Comparison of ENCODE assay signal across 9 mouse cellular contexts in genomic region chr3:37906806-37907251, GRCm38 (mm10).
DNase-seq lines count a peak whose midpoint lies in the region; ATAC-seq and TF ChIP-seq lines count a peak whose summit lies in the region.
"Had no signal": no experiment of that assay in that cellular context is flagged by ENCODE, and none has a peak within 500 bp of the region (broad histone marks: within the 10 kb centered on the region; RNA-seq: fewer than 3 reads in every experiment).

No protein-coding gene starts in this region.

- no peaks in the 10 kb centered on the region for H3K9me3 ChIP-seq in heart, embryonic 15.5 days (replicated peaks)
- H3K9me3 ChIP-seq: midbrain, embryonic 12.5 days had no signal

- no peak for TF ChIP-seq CTCF in thymus, adult 2 months (IDR thresholded peaks at IDR 0.05; ENCODE audit: borderline replicate concordance, control insufficient read depth, extremely low read depth, insufficient read depth, low read length, poor library complexity)
- TF ChIP-seq CTCF in small intestine, adult 2 months (IDR thresholded peaks at IDR 0.05; ENCODE audit: extremely low read depth, insufficient read length, insufficient replicate concordance, low read depth, low read length): no peak

- 0 out of 2 replicates have a peak, but pooled peaks have one; percentile 27 for ATAC-seq in heart, embryonic 15.5 days (replicated peaks; ENCODE audit: insufficient number of reproducible peaks, insufficient read depth, low FRiP score, low read depth)

- no peak overlapping the region for H3K9ac ChIP-seq in heart, embryonic 15.5 days
- H3K9ac ChIP-seq: midbrain, embryonic 12.5 days had no signal

- DNase-seq in thymus, adult 2 months: peak; percentile 11
- DNase-seq in thymus, adult 18-20 months: no peak
- peak; percentile 64 to 86 for DNase-seq in kidney, postnatal 25 days
- DNase-seq in frontal cortex, postnatal 36 days (ENCODE audit: low spot score in 2 of 2): no peak
- no peak for DNase-seq in cerebellum, adult 18-20 months
- no peak for DNase-seq in natural killer cell, adult 2 months (ENCODE audit: low spot score in 2 of 2)

- no peak for TF ChIP-seq POLR2A in thymus, adult 2 months (IDR thresholded peaks at IDR 0.05; ENCODE audit: control insufficient read depth, extremely low read depth, insufficient read depth, low read length, poor library complexity)
- no peak for TF ChIP-seq POLR2A in small intestine, adult 2 months (IDR thresholded peaks at IDR 0.05; ENCODE audit: low read depth, low read length)

- WGBS in thymus, adult 2 months: 34% methylated on average over 5 of the region's 5 CpGs
- 26% methylated on average over 5 of the region's 5 CpGs for WGBS in heart, embryonic 15.5 days
- WGBS in small intestine, adult 2 months: 32% methylated on average over 5 of the region's 5 CpGs

- no peak overlapping the region for H3K4me2 ChIP-seq in heart, embryonic 15.5 days
- H3K4me2 ChIP-seq: midbrain, embryonic 12.5 days had no signal

- H3K27me3 ChIP-seq in thymus, adult 2 months (ENCODE audit: control insufficient read depth, insufficient read depth, low read length): no peaks in the 10 kb centered on the region
- H3K27me3 ChIP-seq in heart, embryonic 15.5 days: no peaks in the 10 kb centered on the region
- H3K27me3 ChIP-seq in small intestine, adult 2 months (ENCODE audit: control insufficient read depth, insufficient read depth, low read length): no peaks in the 10 kb centered on the region
- H3K27me3 ChIP-seq: midbrain, embryonic 12.5 days had no signal

- H3K27ac ChIP-seq in thymus, adult 2 months (ENCODE audit: control insufficient read depth, insufficient read depth, low read length): no peak overlapping the region
- peak overlapping the region; percentile 73 for H3K27ac ChIP-seq in heart, embryonic 15.5 days
- peak overlapping the region; percentile 22 for H3K27ac ChIP-seq in small intestine, adult 2 months (ENCODE audit: insufficient read depth, low read depth, low read length)
- H3K27ac ChIP-seq: midbrain, embryonic 12.5 days had no signal

- H3K36me3 ChIP-seq in thymus, adult 2 months (ENCODE audit: control insufficient read depth, insufficient read depth, low read length): no peaks in the 10 kb centered on the region
- no peaks in the 10 kb centered on the region for H3K36me3 ChIP-seq in heart, embryonic 15.5 days
- no peaks in the 10 kb centered on the region for H3K36me3 ChIP-seq in small intestine, adult 2 months (ENCODE audit: control insufficient read depth, insufficient read depth, low read length)
- H3K36me3 ChIP-seq: midbrain, embryonic 12.5 days had no signal

- H3K4me3 ChIP-seq in thymus, adult 2 months (ENCODE audit: control insufficient read depth, insufficient read depth, low read length): no peak overlapping the region
- no peak overlapping the region for H3K4me3 ChIP-seq in heart, embryonic 15.5 days
- H3K4me3 ChIP-seq in small intestine, adult 2 months (ENCODE audit: low read depth, low read length): no peak overlapping the region
- H3K4me3 ChIP-seq: midbrain, embryonic 12.5 days had no signal

- peaks cover 16% of the 10 kb centered on the region for H3K4me1 ChIP-seq in thymus, adult 2 months (replicated peaks; ENCODE audit: control insufficient read depth, insufficient read depth, low read length)
- peaks cover 20% of the 10 kb centered on the region for H3K4me1 ChIP-seq in heart, embryonic 15.5 days (replicated peaks)
- peaks cover 13% of the 10 kb centered on the region; the same call in 1 of the 2 replicates for H3K4me1 ChIP-seq in small intestine, adult 2 months (ENCODE audit: control insufficient read depth, insufficient read depth, insufficient read length, low read length)
- H3K4me1 ChIP-seq: midbrain, embryonic 12.5 days had no signal

Comparison
In these comparisons a context has a peak if more than half of its experiments do, and no peak if none do; other contexts are left out.
1. DNase-seq: peak in thymus, adult 2 months (single experiment) and kidney, postnatal 25 days (2 of 2); none in thymus, adult 18-20 months (0 of 2), frontal cortex, postnatal 36 days (0 of 2), cerebellum, adult 18-20 months (0 of 2) and natural killer cell, adult 2 months (0 of 2).